Mouse (Mus musculus) MEL (cell line): ENCODE measurements around the gene Arhgef3. TPM values are rescaled to one million over a fixed set of nuclear protein-coding genes. Genes with fewer than 3 reads are reported as not detected.

Source experiments
- DNase-seq: peaks from one replicate; pipeline ENCODE4 v3.0.0; 2011; ENCODE audit warnings: low read depth, low spot score
- H3K27ac ChIP-seq: 2 replicates; pipeline ENCODE4 v1.5.1; 2012; ENCODE audit warnings: low read depth, mild to moderate bottlenecking, control low read depth, low read length, moderate library complexity; ENCODE audit not compliant: control insufficient read depth
- H3K27me3 ChIP-seq, 2 experiments: fragments of 150-350 bp in 1 of 2; sonication (generic) in 1 of 2; 2 replicates each; pipeline ENCODE4 v1.6.1; 2012; ENCODE audit warnings: low read length in 2 of 2, mild to moderate bottlenecking in 2 of 2, improper control_type of control experiment in 1 of 2, moderate library complexity in 1 of 2; ENCODE audit not compliant: insufficient read depth in 2 of 2, control insufficient read depth in 1 of 2
- H3K36me3 ChIP-seq, 2 experiments: 2 replicates each; pipeline ENCODE4 v1.6.1; 2012 to 2014; ENCODE audit warnings: low read length in 2 of 2, improper control_type of control experiment in 1 of 2, inconsistent platforms in 1 of 2, mild to moderate bottlenecking in 1 of 2; ENCODE audit not compliant: insufficient read depth in 2 of 2, control insufficient read depth in 1 of 2
- H3K4me1 ChIP-seq, 2 experiments: fragments of 150-350 bp in 1 of 2; sonication (generic) in 1 of 2; 2 replicates each; pipeline ENCODE4 v1.6.1; 2012; ENCODE audit warnings: low read length in 2 of 2, improper control_type of control experiment in 1 of 2, mild to moderate bottlenecking in 1 of 2; ENCODE audit not compliant: insufficient read depth in 2 of 2, control insufficient read depth in 1 of 2
- H3K4me3 ChIP-seq, 2 experiments: fragments of 150-350 bp in 1 of 2; sonication (generic) in 1 of 2; 2 replicates each; pipeline ENCODE4 v1.5.1; 2012; ENCODE audit warnings: low read depth in 2 of 2, low read length in 2 of 2, mild to moderate bottlenecking in 2 of 2, moderate library complexity in 2 of 2, control low read depth in 1 of 2, improper control_type of control experiment in 1 of 2; ENCODE audit not compliant: control insufficient read depth in 1 of 2, insufficient read depth in 1 of 2
- H3K79me2 ChIP-seq: 2 replicates; pipeline ENCODE4 v1.6.1; 2012; ENCODE audit warnings: mild to moderate bottlenecking, low read length, moderate library complexity; ENCODE audit not compliant: control insufficient read depth, poor library complexity, insufficient read depth
- H3K9ac ChIP-seq: 2 replicates; pipeline ENCODE4 v1.6.1; 2012; ENCODE audit warnings: low read depth, mild to moderate bottlenecking, control low read depth, low read length, moderate library complexity; ENCODE audit not compliant: control insufficient read depth, poor library complexity, severe bottlenecking
- H3K9me3 ChIP-seq: fragments of 150-350 bp; sonication (generic); replicated peaks from 2 replicates; pipeline ENCODE4 v1.6.1; 2012; ENCODE audit warnings: mild to moderate bottlenecking, low read length, improper control_type of control experiment, moderate library complexity; ENCODE audit not compliant: insufficient read depth
- BHLHE40 ChIP-seq: IDR thresholded peaks from 2 replicates; pipeline ENCODE4 v1.6.1; 2012; ENCODE audit warnings: low read depth, mild to moderate bottlenecking, inconsistent platforms, low read length, improper control_type of control experiment, borderline replicate concordance
- CHD1 ChIP-seq: IDR thresholded peaks from 2 replicates; pipeline ENCODE4 v1.6.1; 2012; ENCODE audit warnings: low read depth, mild to moderate bottlenecking, inconsistent platforms, low read length, improper control_type of control experiment
- CHD2 ChIP-seq: IDR thresholded peaks from 2 replicates; pipeline ENCODE4 v1.6.1; 2011; ENCODE audit warnings: low read length, improper control_type of control experiment
- CTCF ChIP-seq, 3 experiments: IDR thresholded peaks in 2 of 3; conservative IDR thresholded peaks in 1 of 3; 2 replicates each; pipeline ENCODE4 v1.5.1; 2011 to 2012; ENCODE audit warnings: low read length in 3 of 3, low read depth in 2 of 3, mild to moderate bottlenecking in 2 of 3, improper control_type of control experiment in 1 of 3, inconsistent platforms in 1 of 3, mixed read lengths in 1 of 3, moderate library complexity in 1 of 3; ENCODE audit not compliant: control insufficient read depth in 1 of 3, insufficient read depth in 1 of 3, poor library complexity in 1 of 3, severe bottlenecking in 1 of 3
- E2F4 ChIP-seq: IDR thresholded peaks from 2 replicates; pipeline ENCODE4 v1.6.1; 2011; ENCODE audit warnings: low read depth, low read length, improper control_type of control experiment, borderline replicate concordance
- ELF1 ChIP-seq: IDR thresholded peaks from 2 replicates; pipeline ENCODE4 v1.6.1; 2014; ENCODE audit warnings: low read depth, mild to moderate bottlenecking, inconsistent platforms, low read length, improper control_type of control experiment, moderate library complexity
- EP300 ChIP-seq, 2 experiments: IDR thresholded peaks; 2 replicates each; pipeline ENCODE4 v1.6.1; 2011; ENCODE audit warnings: improper control_type of control experiment in 2 of 2, low read length in 2 of 2, low read depth in 1 of 2, mild to moderate bottlenecking in 1 of 2
- JUND ChIP-seq: IDR thresholded peaks from 2 replicates; pipeline ENCODE4 v1.6.1; 2011; ENCODE audit warnings: low read depth, mild to moderate bottlenecking, improper control_type of control experiment, low read length
- KAT2A ChIP-seq: conservative IDR thresholded peaks from 2 replicates; pipeline ENCODE4 v1.6.1; 2012; ENCODE audit warnings: low read depth, low read length, improper control_type of control experiment, inconsistent platforms
- MEF2A ChIP-seq: IDR thresholded peaks from 2 replicates; pipeline ENCODE4 v1.6.1; 2014; ENCODE audit warnings: low read depth, mild to moderate bottlenecking, inconsistent platforms, low read length, improper control_type of control experiment; ENCODE audit not compliant: poor library complexity, insufficient replicate concordance, severe bottlenecking; ENCODE audit errors: extremely low read depth
- MYC ChIP-seq: IDR thresholded peaks from 2 replicates; pipeline ENCODE4 v1.6.1; 2011; ENCODE audit warnings: low read depth, mild to moderate bottlenecking, low read length, improper control_type of control experiment, moderate library complexity
- NELFE ChIP-seq: IDR thresholded peaks from 2 replicates; pipeline ENCODE4 v1.6.1; 2011; ENCODE audit warnings: low read depth, low read length, improper control_type of control experiment
- NRF1 ChIP-seq: IDR thresholded peaks from 2 replicates; pipeline ENCODE4 v1.6.1; 2014; ENCODE audit warnings: low read depth, mild to moderate bottlenecking, inconsistent platforms, low read length, improper control_type of control experiment, moderate library complexity; ENCODE audit not compliant: poor library complexity, insufficient read depth, severe bottlenecking
- POLR2AphosphoS5 ChIP-seq: IDR thresholded peaks from 2 replicates; pipeline ENCODE4 v1.6.1; 2012; ENCODE audit warnings: low read depth, borderline replicate concordance, mild to moderate bottlenecking, inconsistent platforms, low read length, moderate library complexity, mixed read lengths
- RAD21 ChIP-seq: IDR thresholded peaks from 2 replicates; pipeline ENCODE4 v1.6.1; 2011; ENCODE audit warnings: mild to moderate bottlenecking, low read depth, low read length, improper control_type of control experiment
- SMC3 ChIP-seq: IDR thresholded peaks from 2 replicates; pipeline ENCODE4 v1.6.1; 2011; ENCODE audit warnings: low read depth, low read length, improper control_type of control experiment
- TCF12 ChIP-seq: IDR thresholded peaks from 2 replicates; pipeline ENCODE4 v1.6.1; 2014; ENCODE audit warnings: low read depth, mild to moderate bottlenecking, inconsistent platforms, low read length, improper control_type of control experiment, moderate library complexity
- UBTF ChIP-seq: IDR thresholded peaks from 2 replicates; pipeline ENCODE4 v1.6.1; 2012; ENCODE audit warnings: low read depth, mild to moderate bottlenecking, inconsistent platforms, low read length, improper control_type of control experiment, moderate library complexity, borderline replicate concordance; ENCODE audit not compliant: insufficient read depth
- USF2 ChIP-seq, 2 experiments: IDR thresholded peaks; 2 replicates each; pipeline ENCODE4 v1.6.1; 2011 to 2012; ENCODE audit warnings: improper control_type of control experiment in 2 of 2, low read length in 2 of 2, borderline replicate concordance in 1 of 2, inconsistent platforms in 1 of 2, low read depth in 1 of 2, mild to moderate bottlenecking in 1 of 2; ENCODE audit not compliant: insufficient read depth in 1 of 2
- ZC3H11A ChIP-seq: IDR thresholded peaks from 2 replicates; pipeline ENCODE4 v1.6.1; 2012; ENCODE audit warnings: low read depth, mild to moderate bottlenecking, inconsistent platforms, low read length, improper control_type of control experiment
- ZKSCAN1 ChIP-seq: IDR thresholded peaks from 2 replicates; pipeline ENCODE4 v1.6.1; 2012; ENCODE audit warnings: low read depth, mild to moderate bottlenecking, inconsistent platforms, low read length, improper control_type of control experiment, moderate library complexity
- ZMIZ1 ChIP-seq: IDR thresholded peaks from 2 replicates; pipeline ENCODE4 v1.6.1; 2012; ENCODE audit warnings: low read depth, mild to moderate bottlenecking, inconsistent platforms, low read length, improper control_type of control experiment, moderate library complexity
- ZNF384 ChIP-seq: IDR thresholded peaks from 2 replicates; pipeline ENCODE4 v1.6.1; 2012; ENCODE audit warnings: low read depth, mild to moderate bottlenecking, inconsistent platforms, low read length, improper control_type of control experiment
- polyA plus RNA-seq, 2 experiments: library from polyadenylated mRNA; stranded (reverse) in 1 of 2; unstranded in 1 of 2; fragments of >175 nt in 1 of 2; fragments of >200 nt in 1 of 2; gene quantifications; 2 replicates each; pipeline versions ENCODE4 v1.2.1 to v1.2.4; 2012; ENCODE audit warnings: low replicate concordance in 2 of 2, low read depth in 1 of 2; ENCODE audit not compliant: insufficient read length in 2 of 2, insufficient read depth in 1 of 2, missing spikeins in 1 of 2
- total RNA-seq: library from RNA; depleted of rRNA; stranded (reverse); fragments of 300-350 nt; gene quantifications from 2 replicates; pipeline ENCODE4 v1.2.3, GENCODE M21; 2012

Gene Arhgef3
- total and polyA plus RNA-seq, 3 experiments: 2.1 to 2.7 TPM; not detected in 1

DNA sequence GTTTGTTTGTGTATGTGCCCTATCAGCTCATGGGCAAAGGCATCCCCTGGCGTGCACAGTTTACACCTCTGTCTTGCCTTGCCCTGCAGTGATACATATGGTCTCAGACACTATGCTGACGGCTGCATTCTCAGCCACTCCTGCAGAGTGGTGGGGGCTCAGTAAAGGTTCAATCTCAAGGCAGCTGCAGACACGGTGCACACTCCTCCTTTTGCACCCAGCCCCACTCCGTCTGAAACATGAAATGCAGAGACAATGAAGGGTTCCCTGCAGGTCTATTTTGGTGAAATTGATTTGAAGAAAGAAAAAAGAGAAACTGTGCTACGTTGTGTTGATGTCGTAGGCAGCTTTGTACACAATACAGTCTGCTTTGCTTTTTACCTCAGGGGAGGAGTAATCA, 243.5 kb downstream of the Arhgef3 start:
- Histone ChIP-seq H3K4me3 (no peak overlapping the region), H3K36me3 (no peaks in the 10 kb centered on the region), H3K27me3 (no peaks in the 10 kb centered on the region), H3K9me3 (no peaks in the 10 kb centered on the region), H3K27ac (no peak overlapping the region), H3K4me1 (no peaks in the 10 kb centered on the region), H3K79me2 (no peaks in the 10 kb centered on the region), H3K9ac (no peak overlapping the region)
- DNase-seq: no peak
- no peak for TF ChIP-seq ZKSCAN1
- no peak for TF ChIP-seq NRF1
- TF ChIP-seq JUND: no peak
- TF ChIP-seq POLR2AphosphoS5: no peak
- no peak for TF ChIP-seq KAT2A
- no peak for TF ChIP-seq MEF2A
- no peak for TF ChIP-seq EP300 (IDR thresholded peaks at IDR 0.05; ENCODE audit: low read depth in 1 of 2, low read length in 2 of 2)
- TF ChIP-seq ZC3H11A: no peak
- no peak for TF ChIP-seq SMC3
- no peak for TF ChIP-seq BHLHE40
- TF ChIP-seq NELFE: no peak
- TF ChIP-seq CTCF (IDR thresholded peaks at IDR 0.05 in 2 of 3, conservative IDR thresholded peaks at IDR 0.05 in 1 of 3; ENCODE audit: control insufficient read depth in 1 of 3, insufficient read depth in 1 of 3, low read depth in 2 of 3, low read length in 3 of 3, poor library complexity in 1 of 3, severe bottlenecking in 1 of 3): no peak
- no peak for TF ChIP-seq USF2 (IDR thresholded peaks at IDR 0.05; ENCODE audit: borderline replicate concordance in 1 of 2, insufficient read depth in 1 of 2, low read depth in 1 of 2, low read length in 2 of 2)
- TF ChIP-seq E2F4: no peak
- TF ChIP-seq CHD2: no peak
- TF ChIP-seq MYC: no peak
- no peak for TF ChIP-seq TCF12

- Histone ChIP-seq H3K27ac (no peak overlapping the region), H3K79me2 (no peaks in the 10 kb centered on the region), H3K36me3 (peaks cover 0 to 3% of the 10 kb centered on the region in 2 experiments; a peak in 1 of 4 replicates), H3K9me3 (no peaks in the 10 kb centered on the region)
- no peak for DNase-seq
- TF ChIP-seq UBTF (no peak), RAD21 (no peak), ZMIZ1 (no peak), ZNF384 (no peak), CHD1 (no peak), E2F4 (no peak), ELF1 (no peak)
- TF ChIP-seq, all 39 proteins: peak for 0
- H3K9ac ChIP-seq: no peak overlapping the region
- H3K27me3 ChIP-seq: no peaks in the 10 kb centered on the region
- H3K4me3 ChIP-seq: no peak overlapping the region
- H3K4me1 ChIP-seq: no peaks in the 10 kb centered on the region
Measured at GRCm38 (mm10) chr14:27360849-27361248, 246.2 kb downstream of the Arhgef3 start.
